Mouse (Mus musculus) gastrocnemius, postnatal 4 days (tissue): Measurements from ENCODE around the gene Gfm1. TPM values are rescaled to one million over a fixed set of nuclear protein-coding genes. Genes with fewer than 3 reads are reported as not detected.

ENCODE experiments used
- DNase-seq, 2 experiments: peaks; one replicate each; pipeline ENCODE4 v3.0.0; 2021 to 2022; ENCODE audit warnings: low spot score in 2 of 2, mixed read lengths in 2 of 2
- long read RNA-seq, 2 experiments: library from polyadenylated mRNA; stranded (forward); transcript quantifications; one replicate each; pipeline ENCODE4 v2.0.0; 2021
- total RNA-seq, 2 experiments: library from RNA; stranded (reverse); gene quantifications; 2 replicates each; pipeline ENCODE4 v1.2.3; 2021

Gfm1 gene
- total RNA-seq, result 10 to 100 TPM; 57.0 to 66.9 TPM
- long read RNA-seq, experiment 1, full-length matches to known transcripts, result 60 of 68 reads
- long read RNA-seq, experiment 1, partial matches to known transcripts, result 1 of 68 reads
- long read RNA-seq, experiment 1, other reads (novel, unspliced or antisense), result 7 of 68 reads
- long read RNA-seq, experiment 2, full-length matches to known transcripts, result 49 of 58 reads
- long read RNA-seq, experiment 2, partial matches to known transcripts, result 5 of 58 reads
- long read RNA-seq, experiment 2, other reads (novel, unspliced or antisense), result 4 of 58 reads

- DNase-seq, result peak; percentile 72 to 84
These were observed at the start of gene Gfm1 for GRCm38 (mm10) chr3:67429999-67430380. Gene Gfm1 (plus strand): TSS chr3:67430096.

DNA sequence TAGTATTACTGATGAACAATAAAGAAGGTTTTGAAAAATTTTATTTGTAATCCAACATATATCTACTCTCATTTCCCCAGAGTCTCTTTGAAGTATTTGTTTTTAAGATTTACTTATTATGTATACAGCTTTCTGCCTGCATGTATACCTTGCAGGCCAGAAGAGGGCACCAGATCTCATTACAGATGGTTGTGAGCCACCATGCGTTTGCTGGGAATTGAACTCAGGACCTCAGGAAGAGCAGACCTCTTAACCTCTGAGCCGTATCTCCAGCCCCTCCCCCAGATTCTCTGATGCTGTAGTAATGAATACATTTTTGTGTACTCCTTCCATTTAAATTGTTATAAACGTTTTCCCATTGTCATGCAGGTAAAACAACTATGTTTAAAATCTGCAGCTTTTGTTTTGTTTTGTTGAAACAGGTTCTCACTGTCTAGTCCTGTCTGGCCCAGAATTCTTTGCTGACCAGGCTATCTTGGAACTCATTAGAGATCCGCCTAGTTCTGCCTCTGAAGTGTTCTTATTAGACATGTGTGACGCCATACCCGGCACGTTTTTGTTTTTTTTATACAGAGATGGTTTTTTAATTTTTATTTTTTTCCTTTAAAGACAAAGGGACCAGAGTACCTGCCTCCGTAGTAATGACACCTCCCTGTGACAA, 428 bp upstream of the Gfm1 start:
- no peak for DNase-seq

DNA sequence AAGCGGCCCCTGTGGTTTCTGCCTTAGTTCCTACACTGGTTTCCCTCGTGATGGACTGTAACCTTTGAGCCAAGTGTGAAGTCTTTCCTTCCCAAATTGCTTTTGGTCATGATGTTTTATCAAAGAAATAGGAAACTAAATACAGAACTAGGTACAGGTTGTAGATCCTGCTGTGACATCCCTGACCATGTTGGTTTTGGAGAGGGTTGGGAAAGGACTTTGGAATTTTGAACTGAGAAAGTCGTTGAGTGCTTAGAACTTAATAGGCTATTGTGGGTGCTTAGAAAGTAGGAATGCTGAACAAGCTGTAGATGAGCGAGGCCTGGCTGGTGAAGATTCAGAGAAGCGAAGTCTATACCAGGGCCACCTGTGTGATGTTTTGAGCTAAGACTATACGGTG, 4.1 kb downstream of the Gfm1 start:
- DNase-seq, result no peak

GRCm38 (mm10) chr3:67447143-67447542, 17.2 kb downstream of the Gfm1 start:
- no peak for DNase-seq

GRCm38 (mm10) chr3:67449660-67450059, 19.8 kb downstream of the Gfm1 start:
- no peak for DNase-seq

DNA sequence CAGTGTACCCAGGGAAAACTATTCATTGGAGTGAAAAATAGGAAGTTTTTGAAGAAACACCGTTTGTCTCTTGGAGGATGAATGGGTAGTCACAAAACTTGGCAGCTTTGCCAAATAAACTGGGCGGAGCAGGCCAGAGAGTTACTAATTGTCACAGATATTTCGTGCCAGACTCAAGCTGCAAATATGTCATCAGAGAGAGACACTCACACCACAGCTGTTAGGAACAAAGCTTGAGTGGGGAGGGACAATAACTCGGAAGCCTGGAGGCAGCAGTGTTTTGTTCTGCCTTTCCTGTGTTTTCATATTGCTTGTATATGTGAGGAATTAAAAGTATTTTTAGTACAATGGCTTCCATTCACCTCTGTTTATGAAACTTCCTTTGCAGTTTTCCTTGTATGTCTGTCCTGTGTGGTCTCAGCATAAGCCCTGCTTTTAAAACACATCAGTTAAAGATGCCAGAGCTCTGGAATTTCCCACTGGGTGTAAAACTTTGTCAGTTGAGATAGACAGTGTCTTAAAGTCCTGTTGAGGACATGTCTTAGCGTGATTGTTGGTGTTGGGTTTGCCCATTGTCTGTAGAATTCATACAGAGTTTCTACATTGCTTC, 20.8 kb downstream of the Gfm1 start:
- no peak for DNase-seq

DNA sequence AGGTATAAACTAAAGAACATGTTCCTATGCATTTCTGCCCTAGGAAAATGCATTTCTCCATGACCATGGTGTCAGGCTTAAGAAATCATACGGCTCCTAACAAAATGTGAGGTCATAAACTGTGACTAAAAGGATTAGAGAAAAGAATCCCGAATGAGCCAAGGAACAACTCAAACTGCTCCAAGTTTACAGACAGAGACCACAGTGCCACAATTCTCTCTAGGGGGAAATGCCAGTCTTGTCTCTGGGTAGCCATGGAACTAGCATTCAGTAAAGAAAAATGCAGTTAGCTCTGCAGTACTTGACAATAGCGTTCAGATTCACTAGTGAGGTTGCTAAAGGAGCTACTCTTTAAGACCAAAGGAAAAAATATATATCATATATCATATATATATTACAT, 30.0 kb downstream of the Gfm1 start:
- DNase-seq, result no peak

DNA sequence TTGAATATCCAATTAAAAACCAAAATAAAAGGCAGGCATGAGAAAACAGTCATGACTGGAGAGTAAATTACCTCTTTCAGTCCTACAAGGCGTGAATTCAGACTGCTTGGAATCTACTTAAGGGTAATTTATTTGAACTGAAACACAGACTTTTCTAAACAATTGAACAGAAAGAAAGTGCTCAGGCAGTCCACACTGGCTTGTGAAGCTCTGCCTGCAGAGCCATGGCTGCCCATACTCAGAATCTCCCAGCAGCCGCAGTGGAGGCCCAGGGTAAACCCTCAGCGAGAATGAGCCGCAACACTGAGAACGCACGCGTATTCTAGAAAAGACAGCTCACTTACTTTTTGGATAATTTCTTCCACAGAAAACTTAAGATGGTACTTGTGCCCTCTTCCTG, 32.1 kb downstream of the Gfm1 start:
- no peak for DNase-seq

DNA sequence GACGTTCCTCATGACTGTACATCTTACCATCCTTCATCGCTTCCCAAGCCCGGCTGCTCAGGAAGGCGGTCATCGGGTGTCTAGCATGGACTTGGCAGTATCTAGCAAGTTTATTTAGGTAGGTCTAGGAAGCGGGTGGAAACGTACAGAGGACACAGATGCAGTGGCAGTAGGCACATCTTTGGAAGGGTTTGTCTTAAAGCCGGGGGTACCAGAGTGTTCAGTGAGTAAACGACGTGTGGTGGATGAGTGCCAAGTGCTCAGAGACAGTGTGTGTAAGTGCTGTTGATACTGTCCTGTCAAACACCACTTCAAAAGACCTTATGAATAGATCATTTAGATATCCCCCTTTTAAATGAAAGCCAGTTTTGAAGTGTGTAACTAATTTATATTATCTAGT, 32.7 kb downstream of the Gfm1 start:
- DNase-seq, result no peak

- DNase-seq, result no peak
These were observed 33.1 kb downstream of the Gfm1 start for GRCm38 (mm10) chr3:67463001-67463400.

GRCm38 (mm10) chr3:67463450-67464372, 33.8 kb downstream of the Gfm1 start, which contains the start of gene Lxn:
Gene Lxn (minus strand): TSS chr3:67463926.
- DNase-seq, result peak; percentile 38 to 58

DNA sequence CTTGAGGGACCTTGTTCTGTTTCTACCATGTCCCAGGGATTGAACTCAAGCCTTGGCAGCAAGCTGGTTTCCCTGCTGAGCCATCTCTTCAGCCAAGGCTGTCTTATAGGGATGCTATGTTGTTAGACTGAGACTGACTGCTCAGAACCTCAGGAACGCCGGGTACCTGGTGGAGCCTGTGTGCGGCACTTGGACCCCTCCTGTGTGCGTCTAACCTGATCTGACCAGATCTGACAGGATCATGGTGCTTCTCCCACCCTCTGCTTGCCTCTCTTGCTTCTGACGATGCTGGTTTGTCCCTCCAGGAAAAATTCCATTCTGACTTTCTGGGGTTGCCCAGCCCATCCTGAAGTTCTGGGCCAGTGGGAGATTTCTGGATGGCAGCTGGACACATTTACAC, 36.7 kb downstream of the Gfm1 start:
- DNase-seq, result no peak

GRCm38 (mm10) chr3:67467281-67467680, 37.4 kb downstream of the Gfm1 start:
- no peak for DNase-seq

DNA sequence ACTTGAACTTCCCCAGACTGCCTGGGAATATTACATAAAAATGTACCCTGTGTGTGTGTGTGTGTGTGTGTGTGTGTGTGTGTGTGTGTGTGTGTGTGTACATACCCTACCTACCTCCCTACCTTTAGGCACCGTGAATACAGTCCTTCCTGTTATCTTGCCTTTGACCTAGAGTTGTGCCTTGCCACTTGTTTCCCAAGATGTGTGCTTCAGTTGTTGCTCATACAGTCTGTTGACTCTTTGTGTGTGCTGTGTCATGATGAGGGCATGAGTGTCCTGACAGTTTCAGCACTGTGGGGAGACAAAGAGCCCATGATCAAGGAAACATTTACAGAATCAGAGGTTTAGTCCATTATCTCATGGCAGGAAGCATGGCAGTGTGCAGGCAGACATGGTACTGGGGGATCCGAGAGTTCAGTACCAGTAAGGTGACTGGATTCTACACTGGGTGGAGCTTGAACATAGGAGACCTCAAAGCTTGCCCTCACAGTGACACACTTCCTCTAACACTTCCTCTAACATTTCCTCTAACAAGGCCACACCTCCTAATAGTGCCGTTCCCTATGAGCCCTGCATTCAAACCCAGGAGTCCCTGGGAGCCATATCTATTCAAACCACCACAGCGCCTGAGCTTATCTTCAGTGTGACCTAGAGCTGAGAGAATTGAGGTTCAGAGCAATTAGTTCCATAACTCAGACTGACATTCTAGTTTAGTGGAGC, 41.7 kb downstream of the Gfm1 start:
- DNase-seq, result no peak

- DNase-seq, result no peak
These were observed 43.5 kb downstream of the Gfm1 start for GRCm38 (mm10) chr3:67473438-67473837.

- DNase-seq, result no peak
These were observed 49.9 kb downstream of the Gfm1 start for GRCm38 (mm10) chr3:67479806-67480205.

DNA sequence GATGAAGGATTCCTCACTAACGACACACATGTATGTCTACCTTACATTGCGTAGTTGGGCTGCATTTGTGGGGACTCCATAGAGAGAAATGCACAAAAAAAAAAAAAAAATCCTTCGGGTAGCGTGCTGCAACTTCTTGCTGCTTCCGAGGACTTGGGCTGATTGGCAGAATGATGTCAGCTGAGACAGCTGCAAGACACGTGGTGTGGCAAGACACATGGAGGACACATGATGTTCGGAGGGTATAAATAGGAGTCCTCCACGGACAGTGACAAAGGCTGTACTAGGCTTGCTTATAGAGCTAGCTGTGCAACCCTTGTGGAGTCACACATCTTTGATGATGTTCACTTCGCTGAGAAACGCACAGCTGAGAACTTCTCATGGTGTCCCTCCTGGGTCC, 52.5 kb downstream of the Gfm1 start:
- DNase-seq, result no peak

DNA sequence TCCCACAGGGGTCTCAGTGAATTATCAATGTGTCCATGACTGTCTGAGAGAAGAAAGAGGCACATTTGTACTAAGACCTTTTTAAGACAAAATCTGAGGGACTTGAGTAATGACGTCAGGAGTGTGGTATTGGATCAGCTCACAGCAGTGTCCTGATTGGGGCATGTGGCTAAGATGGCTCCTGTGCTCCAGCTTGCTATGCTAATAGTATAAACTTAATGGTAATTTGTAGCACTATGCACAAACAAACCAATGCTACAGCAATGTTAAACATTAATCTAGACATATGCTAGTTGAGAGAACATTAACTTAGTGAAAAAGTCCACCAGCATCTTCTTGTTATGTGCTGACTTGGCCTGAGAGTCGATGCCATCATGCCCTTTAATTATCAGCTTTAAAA, 55.3 kb downstream of the Gfm1 start:
- DNase-seq, result no peak

DNA sequence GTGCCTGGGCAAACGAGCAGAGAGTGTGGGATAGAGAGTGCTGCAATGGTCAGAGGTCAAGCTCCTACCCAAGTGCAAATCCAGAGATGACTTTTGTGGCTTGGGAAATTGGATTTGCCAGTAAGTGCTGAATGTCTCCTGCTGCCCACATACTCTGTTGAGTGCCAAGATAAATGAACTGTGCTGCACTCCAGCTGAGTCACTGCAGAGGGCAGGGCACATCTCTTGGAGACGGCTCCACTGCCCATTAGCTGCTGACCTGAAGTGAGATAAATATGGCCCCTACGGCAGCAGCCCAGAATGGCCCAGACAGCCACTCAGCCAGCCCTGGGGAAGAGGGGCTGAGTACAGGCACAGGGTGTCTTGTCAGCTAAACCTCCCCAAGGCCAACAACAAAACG, 60.3 kb downstream of the Gfm1 start:
- no peak for DNase-seq

GRCm38 (mm10) chr3:67492086-67492869, 62.4 kb downstream of the Gfm1 start:
- no peak for DNase-seq
